Comparison of ENCODE assay signal across 20 mouse cellular contexts in the genomic region with DNA sequence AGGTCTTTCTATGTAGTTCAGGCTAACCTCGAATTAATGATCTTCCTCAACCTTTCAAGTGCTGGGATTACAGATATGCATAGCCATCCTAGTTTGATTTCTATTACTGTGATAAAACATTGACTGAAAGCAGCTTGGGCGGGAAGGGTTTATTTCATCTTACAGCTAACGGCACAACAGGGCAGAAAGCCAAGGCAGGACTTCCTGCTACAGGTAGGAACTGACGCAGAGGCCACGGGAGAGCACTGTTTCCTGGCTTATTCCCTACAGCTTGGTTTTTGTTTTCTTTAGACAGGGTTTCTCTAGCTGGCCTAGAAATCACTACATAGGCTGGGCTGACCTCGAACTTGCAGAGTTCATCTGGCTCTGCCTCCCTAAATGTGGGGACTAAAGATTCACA. TPM values are rescaled to one million over a fixed set of nuclear protein-coding genes. Genes with fewer than 3 reads are reported as not detected.
DNase-seq lines count a peak whose midpoint lies in the region; ATAC-seq and TF ChIP-seq lines count a peak whose summit lies in the region.
"Had no signal": no experiment of that assay in that cellular context is flagged by ENCODE, and none has a peak within 500 bp of the region (broad histone marks: within the 10 kb centered on the region; RNA-seq: fewer than 3 reads in every experiment).

No protein-coding gene starts in this region.

- TF ChIP-seq POLR2A in liver, adult 2 months (IDR thresholded peaks at IDR 0.05; ENCODE audit: extremely low read depth, insufficient read depth, low read length), result no peak
- no peak for TF ChIP-seq POLR2A in MEL (IDR thresholded peaks at IDR 0.05; ENCODE audit: control insufficient read depth in 1 of 2, insufficient read depth in 1 of 2, low read depth in 1 of 2, low read length in 2 of 2, poor library complexity in 1 of 2)

- no peak for TF ChIP-seq EP300 in liver, postnatal 0 days (IDR thresholded peaks at IDR 0.05; ENCODE audit: low read depth)
- TF ChIP-seq EP300 in MEL (IDR thresholded peaks at IDR 0.05; ENCODE audit: low read depth in 1 of 2, low read length in 2 of 2), result peak in 1 of 2 experiments; percentile 59; a peak in 2 of 4 replicates

- TF ChIP-seq RAD21 in MEL (IDR thresholded peaks at IDR 0.05; ENCODE audit: low read depth, low read length), result no peak

- H3K9ac ChIP-seq in liver, adult 2 months (ENCODE audit: low read depth, low read length), result no peak overlapping the region
- H3K9ac ChIP-seq in liver, postnatal 0 days (replicated peaks), result no peak overlapping the region
- H3K9ac ChIP-seq in MEL (ENCODE audit: control insufficient read depth, low read depth, low read length, poor library complexity, severe bottlenecking), result peak overlapping the region; percentile 35; the same call in 1 of the 2 replicates
- H3K9ac ChIP-seq: embryonic facial prominence, embryonic 15.5 days; heart, embryonic 15.5 days; hindbrain, embryonic 14.5 days; neural tube, embryonic 12.5 days had no signal

- ATAC-seq in liver, postnatal 0 days, result no peak
- ATAC-seq: forebrain, embryonic 16.5 days; midbrain, embryonic 16.5 days had no signal

- H3K4me2 ChIP-seq in liver, postnatal 0 days (ENCODE audit: low read depth, low read length), result no peak overlapping the region
- H3K4me2 ChIP-seq: embryonic facial prominence, embryonic 15.5 days; heart, embryonic 15.5 days; hindbrain, embryonic 14.5 days; liver, embryonic 11.5 days; neural tube, embryonic 12.5 days had no signal

- no peak for TF ChIP-seq CTCF in liver, adult 2 months (IDR thresholded peaks at IDR 0.05; ENCODE audit: low read depth, low read length)
- no peak for TF ChIP-seq CTCF in liver, postnatal 0 days (IDR thresholded peaks at IDR 0.05; ENCODE audit: low read depth)
- no peak for TF ChIP-seq CTCF in MEL (IDR thresholded peaks at IDR 0.05 in 2 of 3, conservative IDR thresholded peaks at IDR 0.05 in 1 of 3; ENCODE audit: control insufficient read depth in 1 of 3, insufficient read depth in 1 of 3, low read depth in 2 of 3, low read length in 3 of 3, poor library complexity in 1 of 3, severe bottlenecking in 1 of 3)

- WGBS in liver, adult 2 months, result 45% methylated on average over 6 of the region's 6 CpGs
- 49% methylated on average over 6 of the region's 6 CpGs for WGBS in liver, postnatal 0 days (ENCODE audit: insufficient replicate concordance)

- no peak overlapping the region for H3K27ac ChIP-seq in liver, adult 2 months (replicated peaks; ENCODE audit: insufficient read depth, low read depth, low read length)
- no peak overlapping the region for H3K27ac ChIP-seq in liver, postnatal 0 days (ENCODE audit: low read depth)
- H3K27ac ChIP-seq in MEL (ENCODE audit: control insufficient read depth, low read depth, low read length), result peak overlapping the region; percentile 55
- H3K27ac ChIP-seq: embryonic facial prominence, embryonic 15.5 days; heart, embryonic 15.5 days; hindbrain, embryonic 14.5 days; kidney, postnatal 0 days; neural tube, embryonic 12.5 days had no signal

- no peaks in the 10 kb centered on the region for H3K79me2 ChIP-seq in liver, adult 2 months (ENCODE audit: control insufficient read depth, insufficient read depth, low read length)
- no peaks in the 10 kb centered on the region; the same call in 1 of the 2 replicates for H3K79me2 ChIP-seq in MEL (ENCODE audit: control insufficient read depth, insufficient read depth, low read length, poor library complexity)

- no peak overlapping the region for H3K4me3 ChIP-seq in liver, adult 2 months (ENCODE audit: insufficient read depth, low read depth, low read length)
- no peak overlapping the region for H3K4me3 ChIP-seq in liver, postnatal 0 days (ENCODE audit: low read depth, low read length)
- H3K4me3 ChIP-seq in MEL (ENCODE audit: control insufficient read depth in 1 of 2, insufficient read depth in 1 of 2, low read depth in 2 of 2, low read length in 2 of 2), result peak overlapping the region; percentile 14 to 32; a peak in 2 of 4 replicates
- H3K4me3 ChIP-seq: embryonic facial prominence, embryonic 15.5 days; heart, embryonic 15.5 days; megakaryocyte, embryonic 14.5 days; neural tube, embryonic 12.5 days had no signal

- peak; percentile 7 for DNase-seq in liver, adult 2 months (ENCODE audit: extremely low read depth, low read depth, low spot score)
- no peak for DNase-seq in liver, postnatal 0 days
- DNase-seq in MEL (ENCODE audit: low read depth, low spot score), result peak; percentile 81
- DNase-seq in kidney, postnatal 14 days, result peak; percentile 43
- DNase-seq in thymus, postnatal 25 days, result peak; percentile 11
- no peak for DNase-seq in embryo, embryonic 10 days (ENCODE audit: low spot score)
- no peak for DNase-seq in embryo, embryonic 9.5 days (ENCODE audit: extremely low spot score)
- DNase-seq: adrenal gland, adult 8-10 months; cerebellum, adult 18-20 months; gastrocnemius, postnatal 14 days; right cerebral cortex, postnatal 25 days had no signal

- no peaks in the 10 kb centered on the region for H3K36me3 ChIP-seq in liver, adult 2 months (ENCODE audit: control insufficient read depth, insufficient read depth, low read length)
- H3K36me3 ChIP-seq in liver, postnatal 0 days (replicated peaks; ENCODE audit: insufficient read depth, low read length), result no peaks in the 10 kb centered on the region
- H3K36me3 ChIP-seq in MEL (ENCODE audit: control insufficient read depth in 1 of 2, insufficient read depth in 2 of 2, low read length in 2 of 2), result peaks cover 0 to 22% of the 10 kb centered on the region in 2 experiments; a peak in 2 of 4 replicates
- H3K36me3 ChIP-seq: embryonic facial prominence, embryonic 15.5 days; heart, embryonic 15.5 days; neural tube, embryonic 12.5 days had no signal

- H3K27me3 ChIP-seq in liver, adult 2 months (ENCODE audit: control insufficient read depth, insufficient read depth, low read length), result no peaks in the 10 kb centered on the region
- H3K27me3 ChIP-seq in liver, postnatal 0 days (ENCODE audit: insufficient read depth, low read length), result no peaks in the 10 kb centered on the region
- no peaks in the 10 kb centered on the region for H3K27me3 ChIP-seq in MEL (ENCODE audit: control insufficient read depth in 1 of 2, insufficient read depth in 2 of 2, low read length in 2 of 2)
- H3K27me3 ChIP-seq: embryonic facial prominence, embryonic 15.5 days; heart, embryonic 15.5 days; neural tube, embryonic 12.5 days had no signal

- H3K9me3 ChIP-seq in liver, postnatal 0 days (ENCODE audit: low read length), result no peaks in the 10 kb centered on the region
- H3K9me3 ChIP-seq in MEL (replicated peaks; ENCODE audit: insufficient read depth, low read length), result no peaks in the 10 kb centered on the region
- H3K9me3 ChIP-seq: embryonic facial prominence, embryonic 15.5 days; heart, embryonic 15.5 days; megakaryocyte, embryonic 14.5 days; neural tube, embryonic 12.5 days had no signal

- H3K4me1 ChIP-seq in liver, adult 2 months (ENCODE audit: control insufficient read depth, insufficient read depth, low read length), result no peaks in the 10 kb centered on the region
- no peaks in the 10 kb centered on the region for H3K4me1 ChIP-seq in liver, postnatal 0 days (ENCODE audit: insufficient read depth)
- H3K4me1 ChIP-seq in MEL (ENCODE audit: control insufficient read depth in 1 of 2, insufficient read depth in 2 of 2, low read length in 2 of 2), result peaks cover 7 to 16% of the 10 kb centered on the region in 2 experiments
- H3K4me1 ChIP-seq: neural tube, embryonic 12.5 days had no signal

TF ChIP-seq in MEL, 35 proteins besides CTCF, POLR2A, EP300 and RAD21:
- TF ChIP-seq NRF1 (IDR thresholded peaks at IDR 0.05; ENCODE audit: insufficient read depth, low read depth, low read length, poor library complexity, severe bottlenecking) (no peak), GATA1 (IDR thresholded peaks at IDR 0.05; ENCODE audit: low read depth, low read length) (no peak), E2F4 (IDR thresholded peaks at IDR 0.05; ENCODE audit: borderline replicate concordance, low read depth, low read length) (0 out of 2 replicates have a peak, but pooled peaks have one; percentile 56), KAT2A (conservative IDR thresholded peaks at IDR 0.05; ENCODE audit: low read depth, low read length) (no peak), JUND (IDR thresholded peaks at IDR 0.05; ENCODE audit: low read depth, low read length) (no peak), MAX (IDR thresholded peaks at IDR 0.05; ENCODE audit: low read length) (no peak), POLR2AphosphoS2 (IDR thresholded peaks at IDR 0.05; ENCODE audit: low read length) (no peak), ELF1 (IDR thresholded peaks at IDR 0.05; ENCODE audit: low read depth, low read length) (peak; percentile 42; the same call in 1 of the 2 replicates), TBP (IDR thresholded peaks at IDR 0.05; ENCODE audit: low read depth, low read length) (no peak), HCFC1 (IDR thresholded peaks at IDR 0.05; ENCODE audit: low read depth, low read length) (peak; percentile 63; the same call in 1 of the 2 replicates), SIN3A (IDR thresholded peaks at IDR 0.05; ENCODE audit: low read length) (peak; percentile 43), RCOR1 (IDR thresholded peaks at IDR 0.05; ENCODE audit: low read depth, low read length) (peak; percentile 14; the same call in 1 of the 2 replicates), SMC3 (IDR thresholded peaks at IDR 0.05; ENCODE audit: low read depth, low read length) (no peak), MEF2A (IDR thresholded peaks at IDR 0.05; ENCODE audit: extremely low read depth, insufficient replicate concordance, low read depth, low read length, poor library complexity, severe bottlenecking) (no peak), TCF12 (IDR thresholded peaks at IDR 0.05; ENCODE audit: low read depth, low read length) (peak; percentile 39; the same call in 1 of the 2 replicates), ZC3H11A (IDR thresholded peaks at IDR 0.05; ENCODE audit: low read depth, low read length) (no peak), NELFE (IDR thresholded peaks at IDR 0.05; ENCODE audit: low read depth, low read length) (0 out of 2 replicates have a peak, but pooled peaks have one; percentile 22), USF2 (IDR thresholded peaks at IDR 0.05; ENCODE audit: borderline replicate concordance in 1 of 2, insufficient read depth in 1 of 2, low read depth in 1 of 2, low read length in 2 of 2) (no peak), MYC (IDR thresholded peaks at IDR 0.05; ENCODE audit: low read depth, low read length) (no peak)

RNA-seq across cellular contexts. Expression of a gene that starts 40.1 kb away (rescaled TPM):
- 9.4 and 11.5 TPM in 2 replicates for total RNA-seq in liver, adult 2 months (2014; rRNA removed)
- polyA plus RNA-seq in liver, adult 2 months (2012; rRNA removed), result 5.6 and 9.7 TPM in 2 replicates
- polyA plus RNA-seq in liver, postnatal 0 days (2015; fragmentation: Nextera tagmentation; extraction: Ambion mirVana), result 1.6 and 1.7 TPM in 2 replicates
- total RNA-seq in MEL (2012; rRNA removed), result 4.2 and 5.1 TPM in 2 replicates
- 10 to 100 TPM in 1 of 2 experiments, not detected in 1; 11.3 TPM for polyA plus RNA-seq in MEL (2012; ENCODE audit: insufficient read depth in 1 of 2, insufficient read length in 2 of 2, low read depth in 1 of 2, low replicate concordance in 2 of 2, missing spikeins in 1 of 2)

Comparison
In these comparisons a context has a peak if more than half of its experiments do, and no peak if none do; other contexts are left out.
1. DNase-seq: peak in liver, adult 2 months (single experiment), MEL (single experiment), kidney, postnatal 14 days (single experiment) and thymus, postnatal 25 days (single experiment); none in liver, postnatal 0 days (single experiment), embryo, embryonic 10 days (single experiment) and embryo, embryonic 9.5 days (single experiment).
2. H3K4me3 ChIP-seq: peak in MEL (2 of 2); none in liver, adult 2 months (single experiment) and liver, postnatal 0 days (single experiment).